Mouse (Mus musculus) lung, postnatal 0 days (tissue): Measurements from ENCODE around the gene Ccdc54. TPM values are rescaled to one million over a fixed set of nuclear protein-coding genes. Genes with fewer than 3 reads are reported as not detected.

Experiments
- ATAC-seq: fragments of 200-750 bp; cut with Nextera tagmentation; 2 replicates; pipeline ENCODE4 v1.8.0; 2017; ENCODE audit warnings: moderate library complexity
- DNase-seq: peaks from one replicate; pipeline ENCODE4 v3.0.0-alpha.2; 2016; ENCODE audit warnings: low spot score
- H3K27ac ChIP-seq: fragments of 300-500 bp; sonication (generic); 2 replicates; pipeline ENCODE4 v1.5.1; 2014; ENCODE audit warnings: antibody characterized with exemption, mild to moderate bottlenecking, low read length, mixed read lengths
- H3K27me3 ChIP-seq: fragments of 300-500 bp; sonication (generic); replicated peaks from 2 replicates; pipeline ENCODE4 v1.6.1; 2014; ENCODE audit warnings: low read length, mixed read lengths; ENCODE audit not compliant: insufficient read depth
- H3K36me3 ChIP-seq: fragments of 300-500 bp; sonication (generic); 2 replicates; pipeline ENCODE4 v1.6.1; 2014; ENCODE audit warnings: low read length, mixed read lengths; ENCODE audit not compliant: insufficient read depth
- H3K4me1 ChIP-seq: fragments of 300-500 bp; sonication (generic); 2 replicates; pipeline ENCODE4 v1.6.1; 2014; ENCODE audit warnings: antibody characterized with exemption, low read depth, low read length, mixed read lengths; ENCODE audit not compliant: insufficient read depth
- H3K4me2 ChIP-seq: fragments of 300-500 bp; sonication (generic); replicated peaks from 2 replicates; pipeline ENCODE4 v1.6.1; 2014; ENCODE audit warnings: low read depth, mild to moderate bottlenecking, low read length, moderate library complexity, mixed read lengths
- H3K4me3 ChIP-seq: fragments of 300-500 bp; sonication (generic); 2 replicates; pipeline ENCODE4 v1.5.1; 2014; ENCODE audit warnings: low read depth, low read length
- H3K9ac ChIP-seq: fragments of 300-500 bp; sonication (generic); replicated peaks from 2 replicates; pipeline ENCODE4 v1.6.1; 2014; ENCODE audit warnings: low read depth, mild to moderate bottlenecking
- H3K9me3 ChIP-seq: fragments of 300-500 bp; sonication (generic); 2 replicates; pipeline ENCODE4 v1.6.1; 2016; ENCODE audit warnings: low read length, mixed read lengths
- CTCF ChIP-seq: IDR thresholded peaks from 2 replicates; pipeline ENCODE4 v1.5.1; 2016; ENCODE audit warnings: antibody characterized with exemption, mild to moderate bottlenecking
- EP300 ChIP-seq: IDR thresholded peaks from 2 replicates; pipeline ENCODE4 v1.6.1; 2016; ENCODE audit warnings: antibody characterized with exemption, mild to moderate bottlenecking, control low read depth
- WGBS: fragments of 180-500 bp; shearing (Covaris S2); extraction: QIAGEN DNeasy Blood & Tissue Kit; methylation state at CpG from one replicate; pipeline ENCODE4 v1.1.7; 2014; 5-methylcytosine and 5-hydroxymethylcytosine counted together
- polyA plus RNA-seq: library from polyadenylated mRNA; unstranded; fragments of >200 nt; fragmentation: Nextera tagmentation; extraction: Ambion mirVana; gene quantifications from 2 replicates; pipeline ENCODE4 v1.2.1, GENCODE M21; 2015

Ccdc54 gene
- polyA plus RNA-seq, 1 experiment from 2014 or later: not detected

GRCm38 (mm10) chr16:50589574-50590151, 1.3 kb downstream of the Ccdc54 start:
- no peaks in the 10 kb centered on the region for H3K9me3 ChIP-seq
- no peak overlapping the region for H3K4me2 ChIP-seq
- 51% methylated on average over 11 of the region's 11 CpGs for WGBS
- no peak overlapping the region for H3K27ac ChIP-seq
- no peak overlapping the region for H3K4me3 ChIP-seq
- ATAC-seq (no peak), DNase-seq (peak; percentile 12)
- no peaks in the 10 kb centered on the region for H3K27me3 ChIP-seq
- TF ChIP-seq CTCF: no peak
- TF ChIP-seq EP300: no peak
- H3K4me1 ChIP-seq: no peaks in the 10 kb centered on the region
- no peak overlapping the region for H3K9ac ChIP-seq
- H3K36me3 ChIP-seq: no peaks in the 10 kb centered on the region

GRCm38 (mm10) chr16:50588191-50588590, 2.8 kb downstream of the Ccdc54 start:
- Histone ChIP-seq H3K36me3 (no peaks in the 10 kb centered on the region), H3K9me3 (no peaks in the 10 kb centered on the region), H3K4me3 (no peak overlapping the region), H3K27ac (no peak overlapping the region), H3K4me1 (no peaks in the 10 kb centered on the region), H3K4me2 (no peak overlapping the region), H3K9ac (no peak overlapping the region), H3K27me3 (no peaks in the 10 kb centered on the region)
- peak; percentile 24 for DNase-seq
- 57% methylated on average over 1 of the region's 1 CpGs for WGBS
- TF ChIP-seq EP300 (peak; percentile 29; the same call in 1 of the 2 replicates), CTCF (no peak)
- ATAC-seq: no peak; the same call in 1 of the 2 replicates

DNA sequence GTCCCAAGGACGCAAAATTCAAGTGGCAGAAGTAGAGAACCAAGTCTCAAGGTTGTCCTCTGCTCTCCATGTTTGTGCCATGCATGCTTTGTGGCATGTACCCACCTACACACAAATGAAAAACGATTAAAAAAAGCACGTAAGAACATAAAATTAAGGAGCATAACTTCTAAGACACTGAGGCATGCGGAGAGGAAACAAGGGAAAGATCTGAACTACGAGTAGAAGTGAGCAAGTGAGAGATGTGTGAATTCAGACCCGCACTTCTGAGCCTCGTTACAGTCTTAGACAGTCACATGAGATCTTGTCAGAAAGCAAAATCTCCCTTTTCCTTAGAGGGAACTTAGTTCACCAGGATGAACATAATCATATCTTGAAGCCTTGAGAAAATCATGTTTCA, 3.8 kb downstream of the Ccdc54 start:
- no peak overlapping the region for H3K9ac ChIP-seq
- TF ChIP-seq CTCF (no peak), EP300 (no peak)

DNA sequence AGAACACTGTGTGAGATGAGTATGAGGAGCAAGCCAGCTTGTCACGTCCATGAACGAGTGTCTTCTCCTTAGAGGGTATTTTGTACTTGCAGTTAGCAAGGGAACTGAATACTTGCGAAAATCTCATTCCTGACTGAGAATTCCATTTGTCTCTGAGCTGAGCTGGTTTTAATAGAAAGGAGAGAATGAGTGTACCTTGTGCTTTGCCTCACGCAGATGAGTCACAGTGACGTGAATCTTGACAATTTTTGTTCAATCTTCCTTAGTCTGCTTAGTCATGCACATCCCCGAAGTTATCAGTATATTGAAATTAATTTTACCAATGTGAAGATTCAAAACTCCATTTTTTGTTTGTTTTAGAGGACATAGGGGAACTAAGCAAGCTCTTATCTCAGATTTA, 12.6 kb downstream of the Ccdc54 start:
- no peak for ATAC-seq
- TF ChIP-seq EP300 (no peak), CTCF (no peak)
- no peak for DNase-seq
- H3K9ac ChIP-seq: no peak overlapping the region
- no peak overlapping the region for H3K27ac ChIP-seq
- H3K4me3 ChIP-seq: no peak overlapping the region
- H3K4me2 ChIP-seq: no peak overlapping the region
- 75% methylated on average over 6 of the region's 6 CpGs for WGBS
- H3K4me1 ChIP-seq: no peaks in the 10 kb centered on the region
- no peaks in the 10 kb centered on the region for H3K36me3 ChIP-seq
- H3K27me3 ChIP-seq: no peaks in the 10 kb centered on the region
- H3K9me3 ChIP-seq: no peaks in the 10 kb centered on the region

More for the DNA sequence above, 3.8 kb downstream of the Ccdc54 start:
- Histone ChIP-seq H3K36me3 (no peaks in the 10 kb centered on the region), H3K27me3 (no peaks in the 10 kb centered on the region), H3K4me3 (no peak overlapping the region), H3K4me2 (no peak overlapping the region), H3K4me1 (no peaks in the 10 kb centered on the region), H3K9me3 (no peaks in the 10 kb centered on the region), H3K27ac (no peak overlapping the region)
- DNase-seq (no peak), ATAC-seq (no peak)
- 82% methylated on average over 7 of the region's 7 CpGs for WGBS

DNA sequence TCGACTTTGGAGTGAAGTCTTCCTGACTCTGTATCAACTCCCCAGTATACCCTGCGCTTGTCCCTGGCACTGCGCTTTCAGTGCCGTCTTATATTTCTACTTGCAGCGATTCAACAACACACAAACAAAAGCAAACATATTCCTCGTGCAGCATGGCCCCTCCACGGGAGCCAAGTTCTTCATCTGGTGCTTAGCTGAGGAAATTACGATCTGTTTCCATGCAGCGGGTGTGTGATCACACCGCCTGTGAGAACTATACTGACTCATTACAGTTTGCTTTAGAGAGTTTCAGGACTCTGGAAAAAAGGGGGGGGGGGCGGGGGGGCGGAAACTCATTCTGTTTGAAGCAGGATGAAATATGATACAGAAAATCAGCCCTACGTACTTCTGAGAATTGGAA, 18.4 kb downstream of the Ccdc54 start:
- Histone ChIP-seq H3K4me3 (no peak overlapping the region), H3K4me2 (0 out of 2 replicates have a peak overlapping the region, but pooled peaks have one; percentile 2), H3K9me3 (no peaks in the 10 kb centered on the region), H3K36me3 (no peaks in the 10 kb centered on the region), H3K27me3 (no peaks in the 10 kb centered on the region), H3K27ac (no peak overlapping the region), H3K9ac (no peak overlapping the region), H3K4me1 (no peaks in the 10 kb centered on the region)
- WGBS: 52% methylated on average over 13 of the region's 13 CpGs
- TF ChIP-seq CTCF (no peak), EP300 (no peak)
- no peak for DNase-seq
- no peak for ATAC-seq

- no peak overlapping the region for H3K9ac ChIP-seq
- DNase-seq: no peak
- H3K4me1 ChIP-seq: no peaks in the 10 kb centered on the region
- H3K36me3 ChIP-seq: no peaks in the 10 kb centered on the region
- H3K27me3 ChIP-seq: no peaks in the 10 kb centered on the region
- no peak overlapping the region for H3K27ac ChIP-seq
- no peak for ATAC-seq
- no peaks in the 10 kb centered on the region for H3K9me3 ChIP-seq
- H3K4me2 ChIP-seq: no peak overlapping the region
- TF ChIP-seq EP300: no peak
- no peak for TF ChIP-seq CTCF
- 55% methylated on average over 6 of the region's 6 CpGs for WGBS
- no peak overlapping the region for H3K4me3 ChIP-seq
These were observed 31.7 kb downstream of the Ccdc54 start for GRCm38 (mm10) chr16:50559163-50559771.
